Mouse (Mus musculus) gastrocnemius, adult 8-10 months (tissue): Measurements from ENCODE around the gene Zc3h18. TPM values are rescaled to one million over a fixed set of nuclear protein-coding genes. Genes with fewer than 3 reads are reported as not detected.

ENCODE experiments used
- DNase-seq, 2 experiments: peaks; one replicate each; pipeline ENCODE4 v3.0.0; 2022; ENCODE audit warnings: low spot score in 2 of 2
- total RNA-seq, 4 experiments: library from RNA; stranded (reverse); gene quantifications; 2 replicates each; pipeline ENCODE4 v1.2.4; 2022

Gene Zc3h18
- total RNA-seq, 4 experiments from 2014 or later: 22.9 to 30.7 (median 25.8) TPM

GRCm38 (mm10) chr8:122463651-122464640, 87.5 kb downstream of the Zc3h18 start:
- no peak for DNase-seq

- DNase-seq: no peak
Observed at GRCm38 (mm10) chr8:122464985-122465384, 88.6 kb downstream of the Zc3h18 start.

Other genes with a start within 250 kb of the Zc3h18 start
- 1 to 10 TPM; 4.7 to 9.2 (median 6.3) TPM for gene Zfpm1, start 94.5 kb upstream of the Zc3h18 start, total RNA-seq
- not detected for gene Trhr2, start 15.9 kb upstream of the Zc3h18 start, total RNA-seq
- gene Il17c, start 45.4 kb downstream of the Zc3h18 start, total RNA-seq: not detected
- 1 to 10 TPM; 3.8 to 8.6 (median 5.7) TPM for gene Cyba, start 56.3 kb downstream of the Zc3h18 start, total RNA-seq
- 1 to 10 TPM; 3.4 to 5.5 (median 4.8) TPM for gene Mvd, start 66.8 kb downstream of the Zc3h18 start, total RNA-seq
- gene Snai3, start 84.1 kb downstream of the Zc3h18 start, total RNA-seq: 10 to 100 TPM in 3 of 4 experiments, 1 to 10 TPM in 1; 8.9 to 15.4 (median 13.7) TPM
- gene Rnf166, start 99.5 kb downstream of the Zc3h18 start, total RNA-seq: 10 to 100 TPM; 29.9 to 37.5 (median 32.4) TPM
- gene Ctu2, start 99.5 kb downstream of the Zc3h18 start, total RNA-seq: 1 to 10 TPM; 6.1 to 7.2 (median 6.7) TPM
- gene Piezo1, start 174.7 kb downstream of the Zc3h18 start, total RNA-seq: 10 to 100 TPM; 11.7 to 14.4 (median 13.9) TPM
- gene Cdt1, start 191.4 kb downstream of the Zc3h18 start, total RNA-seq: 1 to 10 TPM in 1 of 4 experiments, under 1 TPM in 3; 0.47 to 1.0 (median 0.83) TPM
- 10 to 100 TPM; 42.7 to 49.4 (median 45.2) TPM for gene Aprt, start 200.3 kb downstream of the Zc3h18 start, total RNA-seq
- under 1 TPM; 0.92 to 0.96 (median 0.93) TPM for gene Galns, start 234.9 kb downstream of the Zc3h18 start, total RNA-seq
- gene Trappc2l, start 235.0 kb downstream of the Zc3h18 start, total RNA-seq: 10 to 100 TPM; 38.7 to 49.7 (median 44.0) TPM
- under 1 TPM in 1 of 4 experiments, not detected in 3; 0.27 TPM for gene Pabpn1l, start 246.1 kb downstream of the Zc3h18 start, total RNA-seq